Mouse (Mus musculus) olfactory bulb, adult 2 months (tissue): ENCODE data around the gene H2al1i.

Source experiments
- CTCF ChIP-seq: fragments of 200-500 bp; IDR thresholded peaks from 2 replicates; pipeline ENCODE4 v1.5.1; 2012; ENCODE audit warnings: low read depth, mild to moderate bottlenecking, low read length, moderate library complexity; ENCODE audit not compliant: insufficient read depth
- POLR2A ChIP-seq: fragments of 200-500 bp; IDR thresholded peaks from 2 replicates; pipeline ENCODE4 v1.6.1; 2012; ENCODE audit warnings: mild to moderate bottlenecking, low read depth, low read length, moderate library complexity; ENCODE audit not compliant: insufficient read depth

DNA sequence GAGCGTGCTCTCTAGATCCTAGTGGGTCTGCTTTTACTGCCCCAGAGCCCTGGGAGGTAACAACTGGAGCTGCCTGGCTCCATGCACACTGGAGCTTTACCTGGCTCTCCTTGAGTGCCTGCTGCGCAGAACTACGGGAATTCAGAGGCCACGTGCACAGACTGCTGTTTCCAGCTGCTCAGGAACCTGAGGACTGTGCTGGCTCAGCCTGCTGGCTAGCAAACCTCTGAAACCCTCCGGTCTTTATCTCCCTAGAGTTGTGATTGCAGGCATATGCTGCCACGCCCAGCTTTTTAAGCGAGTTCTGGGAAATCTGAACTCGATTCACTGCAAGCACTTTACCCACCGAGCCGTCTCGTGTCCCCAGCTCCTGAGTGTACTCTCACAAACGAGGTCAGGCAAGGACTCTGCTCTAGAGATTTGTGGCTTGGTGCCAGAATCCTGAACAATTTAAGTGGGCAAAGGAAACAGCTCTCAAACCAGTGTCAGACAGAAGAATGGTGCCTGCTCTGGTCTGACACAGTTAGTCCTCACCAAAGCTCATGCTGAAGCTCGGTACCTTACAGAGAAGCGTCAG is 36.1 kb upstream of the H2al1i start:
- TF ChIP-seq POLR2A, result no peak
- no peak for TF ChIP-seq CTCF
